Mouse (Mus musculus) lung, embryonic 16.5 days (tissue): ENCODE data around the gene 2410015M20Rik. TPM values are rescaled to one million over a fixed set of nuclear protein-coding genes. Genes with fewer than 3 reads are reported as not detected.
A peak's percentile ranks its signal among the peaks of the same experiment; 100 is the strongest.
"Not testable (repeated sequence)": the region's sequence is repeated elsewhere in the genome, so short reads cannot be mapped to it uniquely, and the experiment has no call there.

ENCODE experiments used
- ATAC-seq: fragments of 200-750 bp; cut with Nextera tagmentation; 2 replicates; pipeline ENCODE4 v1.8.0; 2017; ENCODE audit warnings: low read depth, mild to moderate bottlenecking, moderate library complexity
- H3K27ac ChIP-seq: fragments of 300-500 bp; sonication (generic); 2 replicates; pipeline ENCODE4 v1.5.1; 2014; ENCODE audit warnings: mild to moderate bottlenecking, control low read depth, low read length
- H3K27me3 ChIP-seq: fragments of 300-500 bp; sonication (generic); 2 replicates; pipeline ENCODE4 v1.6.1; 2014; ENCODE audit warnings: low read depth, low read length, mixed read lengths; ENCODE audit not compliant: control insufficient read depth, insufficient read depth
- H3K36me3 ChIP-seq: fragments of 300-500 bp; sonication (generic); 2 replicates; pipeline ENCODE4 v1.6.1; 2014; ENCODE audit warnings: low read length; ENCODE audit not compliant: control insufficient read depth, insufficient read depth
- H3K4me1 ChIP-seq: fragments of 300-500 bp; sonication (generic); replicated peaks from 2 replicates; pipeline ENCODE4 v1.6.1; 2014; ENCODE audit warnings: low read length, mixed read lengths; ENCODE audit not compliant: control insufficient read depth, insufficient read depth
- H3K4me2 ChIP-seq: fragments of 300-500 bp; sonication (generic); 2 replicates; pipeline ENCODE4 v1.6.1; 2014; ENCODE audit warnings: low read depth, low read length, control low read depth
- H3K4me3 ChIP-seq: fragments of 300-500 bp; sonication (generic); 2 replicates; pipeline ENCODE4 v1.5.1; 2014; ENCODE audit warnings: mild to moderate bottlenecking, low read length, control low read depth
- H3K9ac ChIP-seq: fragments of 300-500 bp; sonication (generic); 2 replicates; pipeline ENCODE4 v1.6.1; 2014; ENCODE audit warnings: low read length, control low read depth
- H3K9me3 ChIP-seq: fragments of 300-500 bp; sonication (generic); 2 replicates; pipeline ENCODE4 v1.6.1; 2016; ENCODE audit warnings: low read length; ENCODE audit not compliant: control insufficient read depth
- WGBS: fragments of 180-500 bp; shearing (Covaris S2); extraction: QIAGEN DNeasy Blood & Tissue Kit; methylation state at CpG from one replicate; pipeline ENCODE4 v1.1.7; 2014; 5-methylcytosine and 5-hydroxymethylcytosine counted together
- polyA plus RNA-seq: library from polyadenylated mRNA; unstranded; fragments of >200 nt; fragmentation: Nextera tagmentation; extraction: Ambion mirVana; gene quantifications from 2 replicates; pipeline ENCODE4 v1.2.1, GENCODE M21; 2015

2410015M20Rik gene
- polyA plus RNA-seq, 1 experiment from 2014 or later, result 227 TPM

DNA sequence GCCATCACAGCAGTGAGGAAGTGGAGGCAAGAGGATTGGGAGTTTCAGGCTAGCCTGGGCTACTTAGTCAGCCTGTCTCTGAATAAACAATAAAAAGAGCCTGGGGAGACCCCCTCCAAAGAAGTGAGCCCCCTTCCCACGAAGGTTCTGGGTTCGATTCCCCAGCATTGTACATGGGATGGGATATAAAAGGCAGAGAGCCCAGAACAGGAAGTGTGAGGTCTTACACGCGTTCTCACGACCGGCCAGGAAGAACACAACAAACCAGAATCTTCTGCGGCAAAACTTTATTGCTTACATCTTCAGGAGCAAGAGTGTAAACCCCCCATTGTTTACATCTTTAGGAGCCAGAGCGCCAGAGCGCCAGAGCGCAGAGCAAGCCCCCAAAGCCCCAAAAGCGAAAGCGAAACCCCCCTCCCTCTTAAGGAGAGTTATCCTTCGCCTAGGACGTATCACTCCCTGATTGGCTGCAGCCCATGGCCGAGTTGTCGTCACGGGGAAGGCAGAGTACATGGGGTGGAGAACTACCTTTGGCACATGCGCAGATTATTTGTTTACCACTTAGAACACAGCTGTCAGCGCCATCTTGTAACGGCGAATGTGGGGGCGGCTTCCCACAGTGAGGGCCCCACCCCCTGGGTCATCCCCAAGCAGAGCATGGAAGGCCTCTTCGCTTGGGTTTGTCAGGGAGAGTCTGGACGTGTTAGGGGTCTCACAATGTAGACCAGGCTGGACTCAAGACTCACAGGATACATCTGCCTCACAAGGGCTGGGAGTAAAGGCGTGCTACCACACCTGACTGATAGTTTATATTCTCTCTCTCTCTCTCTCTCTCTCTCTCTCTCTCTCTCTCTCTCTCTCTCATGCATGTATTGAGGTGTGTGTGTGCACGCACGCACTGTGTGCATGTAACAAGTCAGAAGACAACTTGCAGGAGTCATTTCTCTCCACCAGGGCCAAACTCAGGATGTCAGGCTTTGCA is 20.5 kb upstream of the 2410015M20Rik start:
- not testable (repeated sequence) for H3K9me3 ChIP-seq, H3K4me1 ChIP-seq, H3K4me2 ChIP-seq, H3K27me3 ChIP-seq, H3K9ac ChIP-seq, H3K27ac ChIP-seq, H3K4me3 ChIP-seq, H3K36me3 ChIP-seq, ATAC-seq
- WGBS, result 77% methylated on average over 27 of the region's 27 CpGs

DNA sequence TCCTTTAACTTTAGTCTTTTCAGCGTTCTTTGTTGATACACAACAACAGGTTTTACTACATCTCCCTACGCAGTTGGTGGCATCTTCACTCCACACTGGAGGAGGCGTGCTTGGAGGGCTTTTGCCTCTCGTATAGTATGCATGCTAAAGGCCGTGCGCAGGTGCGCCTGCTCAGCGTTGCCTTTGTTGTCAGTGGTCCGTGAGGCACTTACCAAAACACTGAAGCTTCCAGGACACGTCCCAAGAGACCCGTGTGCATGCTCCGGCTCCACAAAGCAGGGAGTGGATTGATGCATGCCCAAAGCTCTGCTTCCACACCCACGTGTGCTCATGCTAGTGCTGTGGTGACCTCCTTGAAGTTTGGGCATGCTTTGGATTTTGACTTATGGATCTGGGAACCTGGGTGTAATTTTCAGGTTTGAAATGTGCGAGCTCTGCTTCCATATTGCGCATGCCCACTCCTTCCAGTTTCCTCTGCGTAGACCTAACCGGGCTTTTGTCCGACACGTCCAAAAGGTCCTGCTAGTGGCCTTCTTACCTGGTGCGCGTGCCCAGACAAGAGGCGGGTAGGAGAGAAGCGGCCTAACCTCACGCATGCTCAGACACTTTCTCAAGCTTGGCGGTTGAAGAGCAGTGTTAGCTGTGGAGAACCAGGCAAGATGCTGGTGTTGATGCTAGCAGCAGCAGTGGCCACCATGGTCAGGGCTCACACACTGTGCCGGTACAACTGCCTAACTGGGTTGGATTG is 18.1 kb upstream of the 2410015M20Rik start, which contains the start of gene Catsperd:
Catsperd (plus strand) TSS at position 614 of the 748 bp plus-strand sequence.
- Histone ChIP-seq H3K4me2 (peak within 1 kb of the TSS; percentile 61), H3K9ac (peak within 1 kb of the TSS; percentile 92), H3K36me3 (peaks cover 9% of the 10 kb centered on the region; the same call in 1 of the 2 replicates), H3K27me3 (no peaks in the 10 kb centered on the region), H3K27ac (peak within 1 kb of the TSS; percentile 42; the same call in 1 of the 2 replicates), H3K4me1 (peaks cover 10% of the 10 kb centered on the region), H3K9me3 (no peaks in the 10 kb centered on the region), H3K4me3 (peak within 1 kb of the TSS; percentile 85)
- peak; percentile 39 for ATAC-seq
- WGBS, result 7% methylated on average over 26 of the region's 26 CpGs

- peak within 1 kb of the TSS; percentile 92 for H3K9ac ChIP-seq
- WGBS, result under 1% methylated on average over 50 of the region's 51 CpGs
- peaks cover 10% of the 10 kb centered on the region for H3K4me1 ChIP-seq
- peak within 1 kb of the TSS; percentile 56; the same call in 1 of the 2 replicates for H3K27ac ChIP-seq
- H3K9me3 ChIP-seq, result no peaks in the 10 kb centered on the region
- ATAC-seq, result peak; percentile 96
- H3K4me3 ChIP-seq, result peak within 1 kb of the TSS; percentile 85
- H3K4me2 ChIP-seq, result peak within 1 kb of the TSS; percentile 96
- no peaks in the 10 kb centered on the region for H3K27me3 ChIP-seq
- H3K36me3 ChIP-seq, result peaks cover 13% of the 10 kb centered on the region
Observed at GRCm38 (mm10) chr17:56626754-56627470, 17.3 kb upstream of the 2410015M20Rik start, which contains the start of gene Lonp1. Lonp1 (minus strand) TSS chr17:56626887.

DNA sequence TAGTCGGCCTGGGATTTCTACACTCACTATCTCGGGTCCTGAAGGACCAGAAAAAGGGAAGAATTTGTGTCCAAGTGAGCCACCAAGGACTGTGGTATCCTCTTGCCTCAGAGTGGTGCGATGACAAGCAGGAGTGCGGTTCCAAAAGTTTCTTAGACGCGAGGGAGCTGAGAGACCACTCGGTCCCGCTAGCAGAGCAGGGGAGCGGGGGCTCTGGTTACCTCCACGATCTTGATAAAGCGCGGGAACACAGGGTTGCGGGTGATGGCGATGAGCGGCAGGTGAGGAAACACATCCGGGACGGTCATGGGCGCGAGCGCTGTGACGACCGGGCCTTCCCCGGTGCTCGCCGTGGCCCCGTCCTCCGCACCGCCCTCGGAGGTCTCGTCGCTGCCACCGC is 16.7 kb upstream of the 2410015M20Rik start:
- under 1% methylated on average over 32 of the region's 32 CpGs for WGBS
- H3K4me1 ChIP-seq, result peaks cover 10% of the 10 kb centered on the region
- ATAC-seq, result no peak
- H3K4me2 ChIP-seq, result peak overlapping the region; percentile 96
- H3K27me3 ChIP-seq, result no peaks in the 10 kb centered on the region
- peak overlapping the region; percentile 85 for H3K4me3 ChIP-seq
- peaks cover 17% of the 10 kb centered on the region for H3K36me3 ChIP-seq
- H3K9ac ChIP-seq, result peak overlapping the region; percentile 92
- peak overlapping the region; percentile 56; the same call in 1 of the 2 replicates for H3K27ac ChIP-seq
- no peaks in the 10 kb centered on the region for H3K9me3 ChIP-seq

GRCm38 (mm10) chr17:56625495-56625894 is 15.9 kb upstream of the 2410015M20Rik start:
- WGBS, result 73% methylated on average over 3 of the region's 3 CpGs
- Histone ChIP-seq H3K36me3 (peaks cover 22% of the 10 kb centered on the region), H3K9me3 (no peaks in the 10 kb centered on the region), H3K4me3 (no peak overlapping the region), H3K9ac (no peak overlapping the region), H3K27ac (no peak overlapping the region), H3K27me3 (no peaks in the 10 kb centered on the region), H3K4me2 (peak overlapping the region; percentile 96), H3K4me1 (peaks cover 10% of the 10 kb centered on the region)
- ATAC-seq, result no peak

GRCm38 (mm10) chr17:56617628-56618027 is 8.1 kb upstream of the 2410015M20Rik start:
- no peaks in the 10 kb centered on the region for H3K9me3 ChIP-seq
- H3K4me3 ChIP-seq, result no peak overlapping the region
- H3K4me2 ChIP-seq, result no peak overlapping the region
- H3K27me3 ChIP-seq, result no peaks in the 10 kb centered on the region
- H3K36me3 ChIP-seq, result peaks cover 46% of the 10 kb centered on the region
- H3K4me1 ChIP-seq, result peaks cover 11% of the 10 kb centered on the region
- ATAC-seq, result no peak
- no peak overlapping the region for H3K9ac ChIP-seq
- WGBS, result 90% methylated on average over 8 of the region's 8 CpGs
- no peak overlapping the region for H3K27ac ChIP-seq

GRCm38 (mm10) chr17:56616725-56617124 is 7.2 kb upstream of the 2410015M20Rik start:
- no peak for ATAC-seq
- Histone ChIP-seq H3K4me2 (no peak overlapping the region), H3K27me3 (no peaks in the 10 kb centered on the region), H3K9ac (no peak overlapping the region), H3K36me3 (peaks cover 40% of the 10 kb centered on the region), H3K4me1 (peaks cover 17% of the 10 kb centered on the region), H3K9me3 (no peaks in the 10 kb centered on the region), H3K27ac (no peak overlapping the region), H3K4me3 (no peak overlapping the region)
- WGBS, result 75% methylated on average over 3 of the region's 3 CpGs

GRCm38 (mm10) chr17:56615792-56616191 is 6.2 kb upstream of the 2410015M20Rik start:
- no peak overlapping the region for H3K4me2 ChIP-seq
- WGBS, result 85% methylated on average over 4 of the region's 4 CpGs
- peaks cover 35% of the 10 kb centered on the region for H3K36me3 ChIP-seq

More at GRCm38 (mm10) chr17:56615792-56616191, 6.2 kb upstream of the 2410015M20Rik start:
- Histone ChIP-seq H3K27ac (no peak overlapping the region), H3K4me3 (no peak overlapping the region), H3K27me3 (no peaks in the 10 kb centered on the region), H3K4me1 (peaks cover 18% of the 10 kb centered on the region), H3K9ac (no peak overlapping the region), H3K9me3 (no peaks in the 10 kb centered on the region)
- no peak for ATAC-seq
